Mouse (Mus musculus) neural tube, embryonic 14.5 days (tissue): ENCODE measurements around the gene Prss23. TPM values are rescaled to one million over a fixed set of nuclear protein-coding genes. Genes with fewer than 3 reads are reported as not detected.

Source experiments
- ATAC-seq: fragments of 200-750 bp; cut with Nextera tagmentation; 2 replicates; pipeline ENCODE4 v1.8.0; 2017; ENCODE audit warnings: low read depth, mild to moderate bottlenecking, moderate TSS enrichment, moderate library complexity
- H3K27ac ChIP-seq: fragments of 300-500 bp; sonication (generic); 2 replicates; pipeline ENCODE4 v1.5.1; 2014; ENCODE audit warnings: low read depth, mild to moderate bottlenecking, control low read depth, low read length, moderate library complexity, mixed read lengths
- H3K27me3 ChIP-seq: fragments of 300-500 bp; sonication (generic); 2 replicates; pipeline ENCODE4 v1.6.1; 2014; ENCODE audit warnings: low read length; ENCODE audit not compliant: control insufficient read depth, insufficient read depth
- H3K36me3 ChIP-seq: fragments of 300-500 bp; sonication (generic); 2 replicates; pipeline ENCODE4 v1.6.1; 2014; ENCODE audit warnings: low read length, mixed read lengths; ENCODE audit not compliant: control insufficient read depth, insufficient read depth
- H3K4me1 ChIP-seq: fragments of 300-500 bp; sonication (generic); 2 replicates; pipeline ENCODE4 v1.6.1; 2014; ENCODE audit warnings: low read length; ENCODE audit not compliant: control insufficient read depth, insufficient read depth
- H3K4me2 ChIP-seq: fragments of 300-500 bp; sonication (generic); 2 replicates; pipeline ENCODE4 v1.6.1; 2014; ENCODE audit warnings: mild to moderate bottlenecking, low read depth, low read length, control low read depth
- H3K4me3 ChIP-seq: fragments of 300-500 bp; sonication (generic); 2 replicates; pipeline ENCODE4 v1.5.1; 2014; ENCODE audit warnings: low read depth, low read length, control low read depth, mixed read lengths
- H3K9ac ChIP-seq: fragments of 300-500 bp; sonication (generic); replicated peaks from 2 replicates; pipeline ENCODE4 v1.6.1; 2014; ENCODE audit warnings: low read depth, mild to moderate bottlenecking, control low read depth, low read length, mixed read lengths
- H3K9me3 ChIP-seq: fragments of 300-500 bp; sonication (generic); 2 replicates; pipeline ENCODE4 v1.6.1; 2016; ENCODE audit warnings: low read length; ENCODE audit not compliant: control insufficient read depth
- WGBS: fragments of 180-500 bp; shearing (Covaris S2); extraction: QIAGEN DNeasy Blood & Tissue Kit; methylation state at CpG from one replicate; pipeline ENCODE4 v1.1.7; 2014; 5-methylcytosine and 5-hydroxymethylcytosine counted together
- polyA plus RNA-seq: library from polyadenylated mRNA; unstranded; fragments of >200 nt; fragmentation: Nextera tagmentation; extraction: Ambion mirVana; gene quantifications from 2 replicates; pipeline ENCODE4 v1.2.1, GENCODE M21; 2014

Gene Prss23
- polyA plus RNA-seq, 1 experiment from 2014 or later, result 4.5 TPM

- H3K27me3 ChIP-seq, result peaks cover 5% of the 10 kb centered on the region; the same call in 1 of the 2 replicates
- under 1% methylated on average over 58 of the region's 61 CpGs for WGBS
- peak overlapping the region; percentile 58 for H3K4me3 ChIP-seq
- no peaks in the 10 kb centered on the region for H3K9me3 ChIP-seq
- no peak overlapping the region for H3K27ac ChIP-seq
- H3K9ac ChIP-seq, result peak overlapping the region; percentile 55
- H3K4me1 ChIP-seq, result peaks cover 8% of the 10 kb centered on the region; the same call in 1 of the 2 replicates
- ATAC-seq, result peak; percentile 89
- H3K36me3 ChIP-seq, result no peaks in the 10 kb centered on the region
- H3K4me2 ChIP-seq, result peak overlapping the region; percentile 100
Observed at GRCm38 (mm10) chr7:89517460-89518390, 9.3 kb downstream of the Prss23 start.

GRCm38 (mm10) chr7:89516551-89517459, 10.2 kb downstream of the Prss23 start:
- Histone ChIP-seq H3K27ac (no peak overlapping the region), H3K9ac (peak overlapping the region; percentile 55), H3K4me1 (peaks cover 8% of the 10 kb centered on the region; the same call in 1 of the 2 replicates), H3K4me2 (peak overlapping the region; percentile 100), H3K36me3 (no peaks in the 10 kb centered on the region), H3K9me3 (no peaks in the 10 kb centered on the region), H3K27me3 (peaks cover 5% of the 10 kb centered on the region; the same call in 1 of the 2 replicates), H3K4me3 (peak overlapping the region; percentile 58)
- 8% methylated on average over 32 of the region's 32 CpGs for WGBS
- no peak; the same call in 1 of the 2 replicates for ATAC-seq

- H3K4me2 ChIP-seq, result no peak overlapping the region
- H3K9ac ChIP-seq, result no peak overlapping the region
- H3K27ac ChIP-seq, result no peak overlapping the region
- no peak overlapping the region for H3K4me3 ChIP-seq
- H3K9me3 ChIP-seq, result no peaks in the 10 kb centered on the region
- ATAC-seq, result peak; percentile 46; the same call in 1 of the 2 replicates
- no peaks in the 10 kb centered on the region for H3K27me3 ChIP-seq
- H3K36me3 ChIP-seq, result no peaks in the 10 kb centered on the region
- 40% methylated on average over 4 of the region's 4 CpGs for WGBS
- H3K4me1 ChIP-seq, result peaks cover 4% of the 10 kb centered on the region; the same call in 1 of the 2 replicates
Observed at GRCm38 (mm10) chr7:89511921-89512514, 15.0 kb downstream of the Prss23 start.

- H3K4me3 ChIP-seq, result no peak overlapping the region
- H3K27me3 ChIP-seq, result no peaks in the 10 kb centered on the region
- no peak overlapping the region for H3K27ac ChIP-seq
- no peaks in the 10 kb centered on the region for H3K36me3 ChIP-seq
- no peak overlapping the region for H3K9ac ChIP-seq
- no peaks in the 10 kb centered on the region for H3K9me3 ChIP-seq
- 66% methylated on average over 4 of the region's 4 CpGs for WGBS
- ATAC-seq, result no peak
- H3K4me2 ChIP-seq, result no peak overlapping the region
- no peaks in the 10 kb centered on the region for H3K4me1 ChIP-seq
Observed at GRCm38 (mm10) chr7:89508672-89509071, 18.3 kb downstream of the Prss23 start.

GRCm38 (mm10) chr7:89499516-89500307, 27.3 kb downstream of the Prss23 start:
- no peak overlapping the region for H3K27ac ChIP-seq
- H3K27me3 ChIP-seq, result no peaks in the 10 kb centered on the region
- peak; percentile 75 for ATAC-seq
- H3K4me2 ChIP-seq, result peak overlapping the region; percentile 30; the same call in 1 of the 2 replicates
- H3K4me3 ChIP-seq, result no peak overlapping the region
- WGBS, result 25% methylated on average over 17 of the region's 17 CpGs
- no peaks in the 10 kb centered on the region for H3K36me3 ChIP-seq
- no peaks in the 10 kb centered on the region for H3K9me3 ChIP-seq
- no peaks in the 10 kb centered on the region for H3K4me1 ChIP-seq
- H3K9ac ChIP-seq, result no peak overlapping the region

DNA sequence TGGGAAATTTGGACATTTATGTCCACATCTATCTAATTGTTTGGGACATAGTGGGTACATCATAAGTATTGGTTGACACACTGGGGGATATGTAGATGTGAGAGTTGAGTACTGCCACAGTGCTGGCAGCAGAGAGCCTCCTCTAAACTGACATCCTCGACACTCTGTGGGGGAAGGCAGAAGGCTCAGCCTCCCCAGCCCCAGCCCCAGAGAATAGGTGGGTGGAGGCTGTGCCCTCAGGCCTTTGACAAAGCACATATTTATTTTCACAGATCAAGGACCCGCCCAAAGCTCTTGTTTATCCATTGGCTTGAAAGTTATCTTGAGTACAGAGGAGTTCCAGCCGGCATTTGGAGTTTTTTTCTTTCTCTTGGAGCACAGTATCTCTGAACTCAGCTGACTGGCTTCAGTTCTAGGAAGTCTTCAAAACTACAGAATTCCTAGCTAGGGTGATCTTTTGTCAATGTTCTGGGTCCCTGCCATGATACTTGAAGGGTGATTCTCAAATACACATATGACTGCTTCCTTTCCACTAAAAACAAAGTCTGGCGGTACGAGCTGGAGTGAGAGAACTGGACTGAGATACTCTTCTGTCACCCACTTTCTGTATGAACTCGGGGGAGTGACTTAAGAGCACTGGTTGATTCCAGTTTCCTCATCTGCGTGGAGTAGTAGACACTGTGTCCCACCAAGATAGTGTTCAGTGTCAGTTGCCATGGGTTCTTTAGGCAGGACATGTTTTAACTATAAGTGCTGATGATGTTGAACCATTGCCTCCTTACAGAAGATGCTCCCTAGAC, 43.0 kb downstream of the Prss23 start:
- H3K9me3 ChIP-seq, result no peaks in the 10 kb centered on the region
- 77% methylated on average over 7 of the region's 7 CpGs for WGBS
- no peaks in the 10 kb centered on the region for H3K4me1 ChIP-seq
- H3K36me3 ChIP-seq, result no peaks in the 10 kb centered on the region
- H3K27me3 ChIP-seq, result no peaks in the 10 kb centered on the region
- H3K4me2 ChIP-seq, result no peak overlapping the region
- no peak overlapping the region for H3K9ac ChIP-seq
- H3K27ac ChIP-seq, result no peak overlapping the region
- ATAC-seq, result no peak
- no peak overlapping the region for H3K4me3 ChIP-seq

GRCm38 (mm10) chr7:89481723-89482122, 45.3 kb downstream of the Prss23 start:
- no peaks in the 10 kb centered on the region for H3K9me3 ChIP-seq
- H3K4me1 ChIP-seq, result no peaks in the 10 kb centered on the region
- H3K27ac ChIP-seq, result no peak overlapping the region
- 62% methylated on average over 3 of the region's 3 CpGs for WGBS
- H3K27me3 ChIP-seq, result no peaks in the 10 kb centered on the region
- H3K4me3 ChIP-seq, result no peak overlapping the region
- H3K9ac ChIP-seq, result no peak overlapping the region
- H3K36me3 ChIP-seq, result no peaks in the 10 kb centered on the region
- ATAC-seq, result no peak
- H3K4me2 ChIP-seq, result no peak overlapping the region
